Mouse (Mus musculus): ENCODE data around the gene Camkmt. TPM values are rescaled to one million over a fixed set of nuclear protein-coding genes. Genes with fewer than 3 reads are reported as not detected.

The Camkmt gene
- polyA plus RNA-seq, 1 experiment: 3.4 TPM

DNA sequence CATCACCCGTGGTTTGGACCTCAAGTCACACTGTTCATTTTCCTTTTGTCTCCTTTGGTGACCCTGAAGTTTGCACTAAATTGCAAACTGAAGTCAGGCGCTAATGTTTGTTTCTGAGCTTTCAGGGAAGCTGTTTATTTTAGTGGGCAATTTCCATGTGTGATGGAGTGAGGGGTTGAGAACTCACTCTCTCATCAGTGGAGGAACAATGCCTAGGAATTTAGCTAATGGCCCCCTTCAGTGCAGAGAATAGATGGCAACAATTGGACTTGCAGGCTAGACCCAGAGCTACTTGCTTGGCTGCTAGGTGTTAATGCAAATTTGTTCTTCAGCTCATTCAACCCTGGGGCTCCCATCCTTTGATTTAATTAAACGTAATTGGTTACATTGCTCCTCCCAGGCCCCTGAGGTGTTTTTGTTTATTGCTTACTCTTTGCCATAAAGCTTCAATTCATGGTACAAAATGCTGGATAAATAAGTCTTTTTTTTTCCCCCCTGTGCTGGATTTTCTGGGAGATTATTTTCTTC, 58.9 kb downstream of the Camkmt start:
- H3K4me3 ChIP-seq (ENCODE audit: control insufficient read depth, insufficient read depth, low read length): no peak overlapping the region
- no peak for DNase-seq
- no peaks in the 10 kb centered on the region for H3K36me3 ChIP-seq (ENCODE audit: control insufficient read depth, insufficient read depth, low read length)
- no peak overlapping the region for H3K27ac ChIP-seq (ENCODE audit: control insufficient read depth, insufficient read depth, low read length)
- TF ChIP-seq POLR2A (IDR thresholded peaks at IDR 0.05; ENCODE audit: control insufficient read depth, extremely low read depth, insufficient read depth, low read length, poor library complexity) (no peak), CTCF (IDR thresholded peaks at IDR 0.05; ENCODE audit: borderline replicate concordance, control insufficient read depth, extremely low read depth, insufficient read depth, low read length, poor library complexity) (no peak)
- no peaks in the 10 kb centered on the region for H3K4me1 ChIP-seq (replicated peaks; ENCODE audit: control insufficient read depth, insufficient read depth, low read length)
- WGBS: 72% methylated on average over 3 of the region's 3 CpGs
- no peaks in the 10 kb centered on the region for H3K27me3 ChIP-seq (ENCODE audit: control insufficient read depth, insufficient read depth, low read length)

- Histone ChIP-seq H3K36me3 (ENCODE audit: control insufficient read depth, insufficient read depth, low read length) (no peaks in the 10 kb centered on the region), H3K4me3 (ENCODE audit: control insufficient read depth, insufficient read depth, low read length) (no peak overlapping the region), H3K4me1 (replicated peaks; ENCODE audit: control insufficient read depth, insufficient read depth, low read length) (no peaks in the 10 kb centered on the region), H3K27me3 (ENCODE audit: control insufficient read depth, insufficient read depth, low read length) (no peaks in the 10 kb centered on the region), H3K27ac (ENCODE audit: control insufficient read depth, insufficient read depth, low read length) (no peak overlapping the region)
- WGBS: 72% methylated on average over 8 of the region's 8 CpGs
- TF ChIP-seq CTCF (IDR thresholded peaks at IDR 0.05; ENCODE audit: borderline replicate concordance, control insufficient read depth, extremely low read depth, insufficient read depth, low read length, poor library complexity) (no peak), POLR2A (IDR thresholded peaks at IDR 0.05; ENCODE audit: control insufficient read depth, extremely low read depth, insufficient read depth, low read length, poor library complexity) (no peak)
- no peak for DNase-seq
These were observed 60.9 kb downstream of the Camkmt start for GRCm38 (mm10) chr17:85151264-85151663.

DNA sequence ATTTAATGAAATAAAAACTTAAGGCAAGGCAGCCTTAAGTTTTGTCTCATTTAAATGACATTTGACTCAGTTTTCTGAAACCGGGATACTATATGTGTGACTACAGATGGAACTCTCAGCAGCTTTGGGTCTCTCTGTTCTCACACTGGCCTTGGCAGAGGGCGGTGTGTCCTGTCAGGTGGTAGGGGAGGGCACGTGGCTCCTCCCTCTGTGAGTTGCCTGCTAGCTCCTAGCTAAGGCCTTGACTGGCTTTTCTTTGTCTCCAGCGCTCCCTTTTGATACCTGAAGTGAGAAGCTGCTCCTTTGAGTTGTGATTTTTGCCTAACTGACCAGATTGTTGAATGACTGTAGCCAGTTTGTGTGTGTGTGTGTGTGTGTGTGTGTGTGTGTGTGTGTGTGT, 67.8 kb downstream of the Camkmt start:
- H3K4me3 ChIP-seq (ENCODE audit: control insufficient read depth, insufficient read depth, low read length): no peak overlapping the region
- no peaks in the 10 kb centered on the region for H3K27me3 ChIP-seq (ENCODE audit: control insufficient read depth, insufficient read depth, low read length)
- H3K36me3 ChIP-seq (ENCODE audit: control insufficient read depth, insufficient read depth, low read length): no peaks in the 10 kb centered on the region
- WGBS: 95% methylated on average over 4 of the region's 4 CpGs
- H3K27ac ChIP-seq (ENCODE audit: control insufficient read depth, insufficient read depth, low read length): no peak overlapping the region
- no peak for DNase-seq
- H3K4me1 ChIP-seq (replicated peaks; ENCODE audit: control insufficient read depth, insufficient read depth, low read length): no peaks in the 10 kb centered on the region
- TF ChIP-seq POLR2A (IDR thresholded peaks at IDR 0.05; ENCODE audit: control insufficient read depth, extremely low read depth, insufficient read depth, low read length, poor library complexity): no peak
- no peak for TF ChIP-seq CTCF (IDR thresholded peaks at IDR 0.05; ENCODE audit: borderline replicate concordance, control insufficient read depth, extremely low read depth, insufficient read depth, low read length, poor library complexity)

- no peaks in the 10 kb centered on the region for H3K27me3 ChIP-seq (ENCODE audit: control insufficient read depth, insufficient read depth, low read length)
- no peaks in the 10 kb centered on the region for H3K4me1 ChIP-seq (replicated peaks; ENCODE audit: control insufficient read depth, insufficient read depth, low read length)
- H3K27ac ChIP-seq (ENCODE audit: control insufficient read depth, insufficient read depth, low read length): no peak overlapping the region
- no peak overlapping the region for H3K4me3 ChIP-seq (ENCODE audit: control insufficient read depth, insufficient read depth, low read length)
- DNase-seq: no peak
- TF ChIP-seq POLR2A (IDR thresholded peaks at IDR 0.05; ENCODE audit: control insufficient read depth, extremely low read depth, insufficient read depth, low read length, poor library complexity) (no peak), CTCF (IDR thresholded peaks at IDR 0.05; ENCODE audit: borderline replicate concordance, control insufficient read depth, extremely low read depth, insufficient read depth, low read length, poor library complexity) (no peak)
- H3K36me3 ChIP-seq (ENCODE audit: control insufficient read depth, insufficient read depth, low read length): no peaks in the 10 kb centered on the region
- 95% methylated on average over 8 of the region's 8 CpGs for WGBS
These were observed 69.2 kb downstream of the Camkmt start for GRCm38 (mm10) chr17:85159526-85159925.

DNA sequence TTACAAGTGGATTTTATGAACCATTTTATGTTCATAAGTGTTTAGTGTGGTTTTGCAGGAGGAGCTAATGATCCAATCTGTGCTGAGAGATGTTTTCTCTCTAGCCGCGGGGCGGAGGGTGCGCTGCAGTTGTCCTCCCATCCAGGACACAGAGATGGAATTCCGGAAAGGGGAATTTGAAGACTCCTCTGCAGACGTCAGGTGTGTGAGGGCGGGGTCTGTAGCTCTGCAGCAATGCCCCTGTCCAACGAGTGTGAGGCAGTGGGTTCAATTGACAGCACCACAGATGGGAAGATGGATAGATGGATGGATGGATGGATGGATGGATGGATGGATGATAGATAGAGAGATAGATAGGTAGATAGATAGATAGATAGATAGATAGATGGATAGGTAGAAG, 70.4 kb downstream of the Camkmt start:
- DNase-seq: no peak
- Histone ChIP-seq H3K4me3 (ENCODE audit: control insufficient read depth, insufficient read depth, low read length) (no peak overlapping the region), H3K4me1 (replicated peaks; ENCODE audit: control insufficient read depth, insufficient read depth, low read length) (no peaks in the 10 kb centered on the region), H3K27ac (ENCODE audit: control insufficient read depth, insufficient read depth, low read length) (no peak overlapping the region), H3K36me3 (ENCODE audit: control insufficient read depth, insufficient read depth, low read length) (no peaks in the 10 kb centered on the region), H3K27me3 (ENCODE audit: control insufficient read depth, insufficient read depth, low read length) (no peaks in the 10 kb centered on the region)
- no peak for TF ChIP-seq POLR2A (IDR thresholded peaks at IDR 0.05; ENCODE audit: control insufficient read depth, extremely low read depth, insufficient read depth, low read length, poor library complexity)
- TF ChIP-seq CTCF (IDR thresholded peaks at IDR 0.05; ENCODE audit: borderline replicate concordance, control insufficient read depth, extremely low read depth, insufficient read depth, low read length, poor library complexity): no peak
- WGBS: 97% methylated on average over 8 of the region's 8 CpGs

DNA sequence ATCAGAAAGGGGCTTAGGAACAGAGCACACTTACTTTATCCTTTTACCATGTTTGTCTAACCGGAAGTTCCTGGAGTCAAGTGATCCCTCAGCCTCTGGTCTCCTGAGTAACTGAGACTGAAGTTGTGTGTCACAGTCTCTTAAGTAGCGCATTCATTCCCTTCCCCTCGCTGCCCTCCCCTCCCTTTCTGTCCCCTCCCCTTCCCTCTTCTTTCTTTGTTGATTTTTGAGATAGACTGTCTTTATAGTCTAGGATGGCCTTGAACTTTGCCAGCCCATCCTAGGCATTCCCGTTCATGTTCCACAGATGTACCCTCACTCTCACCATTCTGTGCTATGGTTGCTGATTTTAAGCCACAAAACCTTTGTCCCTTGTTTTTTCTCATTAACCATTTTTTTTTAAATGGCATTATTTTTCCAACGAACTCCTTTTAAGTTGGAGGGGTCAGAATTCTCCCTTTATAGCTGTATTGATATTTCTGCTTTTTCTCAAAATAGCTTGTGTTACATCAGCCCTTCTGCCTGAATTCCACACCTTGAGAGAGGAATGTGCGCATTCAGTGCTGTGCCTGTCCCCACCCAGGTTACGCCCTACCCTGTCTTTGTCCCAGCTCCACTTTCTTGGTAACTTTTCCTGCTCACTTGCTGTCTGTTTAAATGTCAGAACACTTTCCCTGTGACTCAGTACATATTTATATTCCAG, 72.4 kb downstream of the Camkmt start:
- no peaks in the 10 kb centered on the region for H3K4me1 ChIP-seq (replicated peaks; ENCODE audit: control insufficient read depth, insufficient read depth, low read length)
- no peaks in the 10 kb centered on the region for H3K36me3 ChIP-seq (ENCODE audit: control insufficient read depth, insufficient read depth, low read length)
- DNase-seq: no peak
- H3K27ac ChIP-seq (ENCODE audit: control insufficient read depth, insufficient read depth, low read length): no peak overlapping the region
- TF ChIP-seq POLR2A (IDR thresholded peaks at IDR 0.05; ENCODE audit: control insufficient read depth, extremely low read depth, insufficient read depth, low read length, poor library complexity): no peak
- TF ChIP-seq CTCF (IDR thresholded peaks at IDR 0.05; ENCODE audit: borderline replicate concordance, control insufficient read depth, extremely low read depth, insufficient read depth, low read length, poor library complexity): no peak
- WGBS: 95% methylated on average over 7 of the region's 7 CpGs
- no peak overlapping the region for H3K4me3 ChIP-seq (ENCODE audit: control insufficient read depth, insufficient read depth, low read length)
- no peaks in the 10 kb centered on the region for H3K27me3 ChIP-seq (ENCODE audit: control insufficient read depth, insufficient read depth, low read length)

Measured in thymus, adult 2 months (tissue).